Mouse (Mus musculus): ENCODE results near the gene Olfr2.
"Not testable (repeated sequence)": the region's sequence is repeated elsewhere in the genome, so short reads cannot be mapped to it uniquely, and the experiment has no call there.

Gene Olfr2

DNA sequence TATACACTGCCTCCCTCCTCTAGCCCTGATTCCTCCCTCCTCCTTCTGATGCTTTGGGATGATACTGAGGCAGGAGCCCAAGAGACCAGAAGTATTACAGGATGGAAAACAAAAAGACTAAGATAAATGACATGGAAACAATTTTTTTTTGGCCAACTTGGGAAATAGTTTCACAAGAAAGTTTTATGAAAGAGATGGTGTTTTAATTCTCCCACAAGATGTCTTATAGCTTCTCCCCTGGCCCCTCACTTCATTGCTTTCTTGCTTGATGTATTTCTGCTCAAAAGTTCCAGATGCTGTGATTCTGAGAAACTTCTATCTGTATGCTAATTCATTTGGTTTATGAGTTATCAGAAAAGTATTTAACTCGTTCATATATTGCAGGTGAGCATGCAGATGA lies at the start of gene Olfr2:
TSS of gene Olfr2 (minus strand) at position 101 of the 400 bp plus-strand sequence.
- no peak for DNase-seq

- no peak for DNase-seq
Measured at GRCm38 (mm10) chr7:107047578-107047977, 41.7 kb upstream of the Olfr2 start.

- no peak for DNase-seq
Measured at GRCm38 (mm10) chr7:107045833-107046232, 40.0 kb upstream of the Olfr2 start.

DNA sequence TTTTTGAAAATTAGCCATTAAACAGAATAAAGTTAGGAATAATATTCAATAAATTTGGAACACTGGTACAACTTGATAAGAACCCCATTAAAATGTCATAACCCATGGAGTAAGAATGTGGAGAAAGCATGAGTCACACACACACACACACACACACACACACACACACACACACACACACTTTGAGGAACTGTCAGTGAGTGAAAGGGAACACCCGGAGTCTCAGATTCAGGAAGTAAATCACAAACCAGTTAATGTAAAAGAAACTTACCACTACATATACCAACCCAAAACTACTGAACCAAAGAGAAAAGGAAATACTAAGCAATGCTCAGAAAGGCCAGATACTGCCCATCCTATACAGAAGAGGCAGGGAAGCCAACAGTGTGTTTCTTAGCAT lies 38.5 kb upstream of the Olfr2 start:
- DNase-seq = no peak

- no peak for DNase-seq
Measured at GRCm38 (mm10) chr7:107043136-107043535, 37.3 kb upstream of the Olfr2 start.

GRCm38 (mm10) chr7:107039934-107040563 lies 34.2 kb upstream of the Olfr2 start:
- DNase-seq = no peak

- DNase-seq = no peak
Measured at GRCm38 (mm10) chr7:107030874-107031273, 25.0 kb upstream of the Olfr2 start, which contains the start of gene Olfr713. Gene Olfr713, plus strand, starts transcription at chr7:107031174.

GRCm38 (mm10) chr7:107004169-107004568 lies 1.7 kb downstream of the Olfr2 start:
- no peak for DNase-seq

- DNase-seq = no peak
Measured at GRCm38 (mm10) chr7:107000798-107001197, 5.1 kb downstream of the Olfr2 start.

- DNase-seq = no peak
Measured at GRCm38 (mm10) chr7:106985236-106985635, 20.6 kb downstream of the Olfr2 start.

- DNase-seq = no peak
Measured at GRCm38 (mm10) chr7:106975353-106975752, 30.5 kb downstream of the Olfr2 start, which contains the start of gene Olfr711. Gene Olfr711, minus strand, starts transcription at chr7:106975453.

GRCm38 (mm10) chr7:106967503-106967902 lies 38.4 kb downstream of the Olfr2 start:
- DNase-seq = not testable (repeated sequence)

DNA sequence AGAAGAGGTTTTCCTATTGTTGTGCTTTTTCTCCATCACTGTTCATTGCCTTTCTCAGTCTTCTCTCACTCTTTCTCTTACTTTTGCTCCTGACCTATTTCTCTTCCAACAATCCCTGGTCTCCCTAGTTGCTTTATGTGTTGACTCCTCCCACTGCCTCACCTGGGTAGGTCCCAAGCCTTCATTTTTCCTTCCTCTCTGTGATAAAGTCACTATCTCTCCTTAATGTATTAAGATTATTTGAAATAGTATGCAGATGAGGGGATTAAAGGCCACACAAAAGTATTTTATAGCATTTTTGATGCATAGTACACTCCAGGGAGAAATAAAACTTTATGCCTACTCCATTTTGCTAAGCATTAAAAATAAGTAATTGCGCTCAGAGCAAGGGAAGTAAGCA lies 42.0 kb downstream of the Olfr2 start, which contains the start of gene Olfr6:
TSS of gene Olfr6 (minus strand) at position 101 of the 400 bp plus-strand sequence.
- DNase-seq = no peak

DNA sequence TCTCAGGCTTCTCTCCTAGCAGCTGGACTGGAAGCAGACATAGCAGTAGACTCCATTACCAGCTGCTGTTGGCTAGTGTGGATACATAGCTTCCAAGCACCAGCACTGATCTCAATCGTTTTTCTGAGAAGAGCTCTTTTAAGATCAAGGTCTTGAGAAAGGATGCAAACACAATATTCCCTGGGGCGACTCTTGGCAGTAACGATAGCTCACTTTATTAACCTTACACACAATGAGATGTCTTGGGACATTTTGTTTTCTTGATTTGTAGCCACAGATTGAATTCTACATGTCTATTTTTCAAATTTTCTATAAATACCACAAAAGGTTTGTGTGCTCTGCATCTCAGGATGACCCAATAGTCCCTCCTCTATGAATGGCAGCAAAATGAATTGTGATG lies 57.7 kb downstream of the Olfr2 start, which contains the start of gene Olfr710:
TSS of gene Olfr710 (minus strand) at position 101 of the 400 bp plus-strand sequence.
- DNase-seq = no peak
